Mouse (Mus musculus) kidney, postnatal 0 days (tissue): ENCODE results near the gene Gm4553. TPM values are rescaled to one million over a fixed set of nuclear protein-coding genes. Genes with fewer than 3 reads are reported as not detected.
"Not testable (repeated sequence)": the region's sequence is repeated elsewhere in the genome, so short reads cannot be mapped to it uniquely, and the experiment has no call there.

Experiments used
- ATAC-seq: fragments of 200-750 bp; cut with Nextera tagmentation; replicated peaks from 2 replicates; pipeline ENCODE4 v1.8.0; 2017; ENCODE audit warnings: low read depth, moderate number of reproducible peaks, moderate TSS enrichment, moderate library complexity; ENCODE audit not compliant: low FRiP score
- DNase-seq: peaks from one replicate; pipeline ENCODE4 v3.0.0-alpha.2; 2016; ENCODE audit warnings: low spot score
- H3K27ac ChIP-seq: fragments of 300-500 bp; sonication (generic); 2 replicates; pipeline ENCODE4 v1.5.1; 2014; ENCODE audit warnings: mild to moderate bottlenecking
- H3K27me3 ChIP-seq: fragments of 300-500 bp; sonication (generic); 2 replicates; pipeline ENCODE4 v1.6.1; 2014; ENCODE audit warnings: low read length, mixed read lengths; ENCODE audit not compliant: insufficient read depth
- H3K36me3 ChIP-seq: fragments of 300-500 bp; sonication (generic); 2 replicates; pipeline ENCODE4 v1.6.1; 2014; ENCODE audit warnings: low read length, mixed read lengths; ENCODE audit not compliant: insufficient read depth
- H3K4me1 ChIP-seq: fragments of 300-500 bp; sonication (generic); replicated peaks from 2 replicates; pipeline ENCODE4 v1.6.1; 2014; ENCODE audit warnings: antibody characterized with exemption, low read length, mixed read lengths; ENCODE audit not compliant: insufficient read depth
- H3K4me2 ChIP-seq: fragments of 300-500 bp; sonication (generic); 2 replicates; pipeline ENCODE4 v1.6.1; 2014; ENCODE audit warnings: mild to moderate bottlenecking, low read length, moderate library complexity, mixed read lengths
- H3K4me3 ChIP-seq: fragments of 300-500 bp; sonication (generic); replicated peaks from 2 replicates; pipeline ENCODE4 v1.5.1; 2014; ENCODE audit warnings: low read depth, low read length
- H3K9ac ChIP-seq: fragments of 300-500 bp; sonication (generic); 2 replicates; pipeline ENCODE4 v1.6.1; 2014; ENCODE audit warnings: low read depth, low read length
- H3K9me3 ChIP-seq: fragments of 300-500 bp; sonication (generic); replicated peaks from 2 replicates; pipeline ENCODE4 v1.6.1; 2016; ENCODE audit warnings: low read length, inconsistent platforms, mixed read lengths
- CTCF ChIP-seq: IDR thresholded peaks from 2 replicates; pipeline ENCODE4 v1.5.1; 2016; ENCODE audit warnings: antibody characterized with exemption, low read depth, mild to moderate bottlenecking, moderate library complexity
- WGBS: fragments of 180-500 bp; shearing (Covaris S2); extraction: QIAGEN DNeasy Blood & Tissue Kit; methylation state at CpG from one replicate; pipeline ENCODE4 v1.1.7; 2014; 5-methylcytosine and 5-hydroxymethylcytosine counted together
- polyA plus RNA-seq: library from polyadenylated mRNA; unstranded; fragments of >200 nt; fragmentation: Nextera tagmentation; extraction: Ambion mirVana; gene quantifications from 2 replicates; pipeline ENCODE4 v1.2.1, GENCODE M21; 2015

The Gm4553 gene
- polyA plus RNA-seq, 1 experiment from 2014 or later: not detected

GRCm38 (mm10) chr7:142190289-142190688 is 24.8 kb upstream of the Gm4553 start, which contains the start of gene Gm10153:
Gene Gm10153 (minus strand): TSS chr7:142190389.
- ATAC-seq: no peak
- Histone ChIP-seq H3K4me2 (no peak within 1 kb of the TSS), H3K36me3 (no peaks in the 10 kb centered on the region), H3K27me3 (no peaks in the 10 kb centered on the region), H3K4me3 (no peak within 1 kb of the TSS), H3K4me1 (no peaks in the 10 kb centered on the region), H3K9me3 (no peaks in the 10 kb centered on the region), H3K9ac (no peak within 1 kb of the TSS), H3K27ac (no peak within 1 kb of the TSS)
- WGBS: 36% methylated on average over 2 of the region's 2 CpGs
- DNase-seq: no peak
- no peak for TF ChIP-seq CTCF

- 67% methylated on average over 2 of the region's 2 CpGs for WGBS
- no peak for ATAC-seq
- Histone ChIP-seq H3K36me3 (no peaks in the 10 kb centered on the region), H3K4me2 (no peak overlapping the region), H3K4me3 (no peak overlapping the region), H3K27ac (no peak overlapping the region), H3K9me3 (no peaks in the 10 kb centered on the region), H3K4me1 (no peaks in the 10 kb centered on the region), H3K9ac (no peak overlapping the region), H3K27me3 (no peaks in the 10 kb centered on the region)
- no peak for TF ChIP-seq CTCF
- DNase-seq: no peak
These were observed 22.6 kb upstream of the Gm4553 start for GRCm38 (mm10) chr7:142188156-142188555.

DNA sequence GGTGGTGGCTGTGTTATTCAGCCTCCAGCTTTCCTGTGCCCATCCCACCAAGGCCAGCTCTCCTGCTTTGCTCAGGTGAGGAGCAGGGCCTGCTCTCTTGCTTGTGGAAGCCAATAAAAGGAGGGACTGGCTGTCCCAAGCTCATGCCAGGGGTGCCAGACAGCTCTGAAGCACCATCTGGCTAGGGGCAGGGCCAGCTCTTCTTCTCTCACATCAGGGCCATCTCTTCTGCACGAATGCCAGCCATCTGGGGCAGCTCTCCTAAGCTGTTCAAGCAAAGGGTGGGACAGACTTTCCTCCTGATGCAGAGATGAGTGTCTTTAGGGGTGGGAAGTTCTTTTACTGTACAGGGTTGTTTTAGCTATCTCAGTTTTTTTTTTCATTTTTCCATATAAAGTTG is 15.5 kb upstream of the Gm4553 start:
- no peaks in the 10 kb centered on the region for H3K27me3 ChIP-seq
- no peaks in the 10 kb centered on the region for H3K9me3 ChIP-seq
- H3K9ac ChIP-seq: no peak overlapping the region
- DNase-seq: no peak
- H3K4me1 ChIP-seq: no peaks in the 10 kb centered on the region
- TF ChIP-seq CTCF: no peak
- no peak overlapping the region for H3K27ac ChIP-seq
- ATAC-seq: no peak
- no peaks in the 10 kb centered on the region for H3K36me3 ChIP-seq
- no peak overlapping the region for H3K4me3 ChIP-seq
- WGBS: 55% methylated on average over 1 of the region's 1 CpGs
- no peak overlapping the region for H3K4me2 ChIP-seq

DNA sequence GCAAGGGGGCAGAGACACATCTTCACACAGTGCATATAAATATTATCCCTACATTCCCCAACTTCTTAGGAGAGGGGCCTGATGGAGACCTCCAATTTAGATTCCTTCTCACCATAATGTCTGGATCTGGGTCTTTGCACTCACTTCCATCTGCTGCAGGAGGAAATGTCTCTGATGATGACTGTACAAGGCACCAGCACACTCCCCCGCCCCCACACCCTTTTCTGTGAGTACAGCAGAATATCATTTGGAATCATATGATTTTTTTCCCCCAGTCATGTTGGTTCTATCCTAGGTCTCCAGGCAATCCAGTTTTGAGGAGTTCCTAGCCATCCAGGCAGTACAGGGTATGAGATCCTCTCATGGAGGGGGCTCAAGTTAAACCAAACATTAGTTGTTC is 13.1 kb upstream of the Gm4553 start:
- no peak for DNase-seq
- Histone ChIP-seq H3K4me1 (no peaks in the 10 kb centered on the region), H3K4me3 (no peak overlapping the region), H3K27me3 (no peaks in the 10 kb centered on the region), H3K27ac (no peak overlapping the region), H3K4me2 (no peak overlapping the region), H3K36me3 (no peaks in the 10 kb centered on the region), H3K9me3 (no peaks in the 10 kb centered on the region), H3K9ac (no peak overlapping the region)
- no peak for TF ChIP-seq CTCF
- ATAC-seq: no peak
- WGBS: 93% methylated on average over 1 of the region's 1 CpGs

GRCm38 (mm10) chr7:142175905-142176304 is 10.4 kb upstream of the Gm4553 start, which contains the start of gene Krtap5-2:
Gene Krtap5-2 (minus strand): TSS chr7:142176005.
- ATAC-seq, H3K4me3 ChIP-seq, H3K27me3 ChIP-seq, H3K9ac ChIP-seq, H3K4me1 ChIP-seq, DNase-seq, H3K36me3 ChIP-seq, H3K27ac ChIP-seq, H3K4me2 ChIP-seq, H3K9me3 ChIP-seq: not testable (repeated sequence)

- peak; percentile 75 for TF ChIP-seq CTCF
- ATAC-seq: no peak
- H3K9ac ChIP-seq: no peak overlapping the region
- H3K27me3 ChIP-seq: no peaks in the 10 kb centered on the region
- DNase-seq: peak; percentile 51
- no peak overlapping the region for H3K4me2 ChIP-seq
- H3K4me3 ChIP-seq: no peak overlapping the region
- WGBS: 48% methylated on average over 3 of the region's 3 CpGs
- no peaks in the 10 kb centered on the region for H3K4me1 ChIP-seq
- H3K36me3 ChIP-seq: no peaks in the 10 kb centered on the region
- H3K27ac ChIP-seq: no peak overlapping the region
- H3K9me3 ChIP-seq: no peaks in the 10 kb centered on the region
These were observed 4.3 kb upstream of the Gm4553 start for GRCm38 (mm10) chr7:142169836-142170235.

GRCm38 (mm10) chr7:142159366-142159765 is 6.2 kb downstream of the Gm4553 start:
- Histone ChIP-seq H3K4me1 (no peaks in the 10 kb centered on the region), H3K4me3 (no peak overlapping the region), H3K4me2 (no peak overlapping the region), H3K27me3 (no peaks in the 10 kb centered on the region), H3K27ac (no peak overlapping the region), H3K36me3 (no peaks in the 10 kb centered on the region), H3K9ac (no peak overlapping the region), H3K9me3 (no peaks in the 10 kb centered on the region)
- ATAC-seq (no peak), DNase-seq (no peak)
- 93% methylated on average over 3 of the region's 3 CpGs for WGBS
- no peak for TF ChIP-seq CTCF

DNA sequence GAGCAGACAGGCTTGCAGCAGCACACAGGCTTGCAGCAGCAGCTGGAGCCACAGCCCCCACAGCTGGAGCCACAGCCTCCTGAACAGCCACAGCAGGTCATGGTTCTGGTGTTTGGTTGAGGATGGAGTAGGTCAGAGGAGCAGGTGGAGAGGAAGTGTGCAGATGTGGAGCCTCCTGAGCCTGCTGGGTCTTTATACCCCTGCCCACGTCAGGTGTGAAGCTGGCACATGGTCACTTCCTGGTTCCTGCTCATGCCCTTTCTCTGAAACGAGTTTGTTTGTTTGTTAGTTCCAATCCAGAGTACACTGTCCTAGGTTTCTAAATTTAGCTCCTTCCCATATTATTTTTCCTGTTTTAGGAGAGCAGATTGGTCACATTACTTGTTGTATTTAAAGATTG is 8.5 kb downstream of the Gm4553 start, which contains the start of gene Gm29735:
Gene Gm29735, minus strand, starts transcription at position 101 of the 400 bp plus-strand sequence.
- not testable (repeated sequence) for H3K27me3 ChIP-seq, DNase-seq, ATAC-seq, H3K27ac ChIP-seq, H3K4me3 ChIP-seq, H3K4me2 ChIP-seq, H3K36me3 ChIP-seq, H3K4me1 ChIP-seq, H3K9me3 ChIP-seq, H3K9ac ChIP-seq
- WGBS: 30% methylated on average over 2 of the region's 2 CpGs
